Mouse (Mus musculus) bone marrow, adult 2 months (tissue): ENCODE measurements around the gene Vps16. TPM values are rescaled to one million over a fixed set of nuclear protein-coding genes. Genes with fewer than 3 reads are reported as not detected.

ENCODE experiments used
- H3K27ac ChIP-seq: fragments of 200-500 bp; 2 replicates; pipeline ENCODE4 v1.5.1; 2012; ENCODE audit warnings: low read depth, mild to moderate bottlenecking, control low read depth, inconsistent platforms, low read length; ENCODE audit not compliant: control insufficient read depth, poor library complexity, insufficient read depth
- H3K4me1 ChIP-seq: fragments of 200-500 bp; 2 replicates; pipeline ENCODE4 v1.6.1; 2011; ENCODE audit warnings: low read length; ENCODE audit not compliant: control insufficient read depth, insufficient read depth
- H3K4me3 ChIP-seq: fragments of 200-500 bp; replicated peaks from 2 replicates; pipeline ENCODE3; 2011; ENCODE audit warnings: mild to moderate bottlenecking, low read depth, low read length, control low read depth; ENCODE audit not compliant: control insufficient read depth
- CTCF ChIP-seq: fragments of 200-500 bp; IDR thresholded peaks from 2 replicates; pipeline ENCODE4 v1.5.1; 2011; ENCODE audit warnings: low read length, control low read depth; ENCODE audit not compliant: control insufficient read depth, insufficient read depth
- POLR2A ChIP-seq: fragments of 200-500 bp; IDR thresholded peaks from 2 replicates; pipeline ENCODE4 v1.6.1; 2011; ENCODE audit warnings: low read depth, mild to moderate bottlenecking, control low read depth, low read length, borderline replicate concordance; ENCODE audit not compliant: control insufficient read depth
- WGBS: fragments of 180-500 bp; shearing (Covaris S2); methylation state at CpG from one replicate; pipeline ENCODE4 v1.1.7; 2018; 5-methylcytosine and 5-hydroxymethylcytosine counted together
- polyA plus RNA-seq: library from polyadenylated mRNA; stranded (reverse); fragments of >200 nt; gene quantifications from 2 replicates; pipeline ENCODE4 v1.2.4, GENCODE M21; 2011; ENCODE audit warnings: low replicate concordance; ENCODE audit not compliant: missing spikeins, insufficient read depth, insufficient read length

Vps16 gene
- polyA plus RNA-seq, 1 experiment: 195 TPM

GRCm38 (mm10) chr2:130430484-130430883 is 6.3 kb downstream of the Vps16 start:
- Histone ChIP-seq H3K27ac (no peak overlapping the region), H3K4me3 (no peak overlapping the region), H3K4me1 (no peaks in the 10 kb centered on the region)
- TF ChIP-seq CTCF (no peak), POLR2A (no peak)
- 51% methylated on average over 3 of the region's 3 CpGs for WGBS

- Histone ChIP-seq H3K4me3 (no peak overlapping the region), H3K27ac (no peak overlapping the region), H3K4me1 (no peaks in the 10 kb centered on the region)
- 84% methylated on average over 3 of the region's 3 CpGs for WGBS
- TF ChIP-seq CTCF (no peak), POLR2A (no peak)
Measured at GRCm38 (mm10) chr2:130432157-130432556, 8.0 kb downstream of the Vps16 start.

GRCm38 (mm10) chr2:130433152-130433551 is 9.0 kb downstream of the Vps16 start:
- H3K4me3 ChIP-seq: no peak overlapping the region
- 20% methylated on average over 4 of the region's 4 CpGs for WGBS
- TF ChIP-seq CTCF (peak; percentile 43; the same call in 1 of the 2 replicates), POLR2A (no peak)
- H3K27ac ChIP-seq: no peak overlapping the region
- no peaks in the 10 kb centered on the region for H3K4me1 ChIP-seq

GRCm38 (mm10) chr2:130436769-130437168 is 12.6 kb downstream of the Vps16 start:
- H3K4me1 ChIP-seq: no peaks in the 10 kb centered on the region
- no peak for TF ChIP-seq POLR2A
- no peak for TF ChIP-seq CTCF
- 79% methylated on average over 1 of the region's 1 CpGs for WGBS
- no peak overlapping the region for H3K27ac ChIP-seq
- no peak overlapping the region for H3K4me3 ChIP-seq

- H3K27ac ChIP-seq: no peak overlapping the region
- WGBS: 92% methylated on average over 3 of the region's 3 CpGs
- no peak for TF ChIP-seq POLR2A
- TF ChIP-seq CTCF: no peak
- H3K4me1 ChIP-seq: no peaks in the 10 kb centered on the region
- H3K4me3 ChIP-seq: no peak overlapping the region
Measured at GRCm38 (mm10) chr2:130438861-130439260, 14.7 kb downstream of the Vps16 start.

GRCm38 (mm10) chr2:130439840-130440480 is 15.8 kb downstream of the Vps16 start:
- no peak overlapping the region for H3K4me3 ChIP-seq
- no peak overlapping the region for H3K27ac ChIP-seq
- H3K4me1 ChIP-seq: no peaks in the 10 kb centered on the region
- no peak for TF ChIP-seq CTCF
- 85% methylated on average over 4 of the region's 4 CpGs for WGBS

- Histone ChIP-seq H3K27ac (no peak overlapping the region), H3K4me3 (no peak overlapping the region), H3K4me1 (no peaks in the 10 kb centered on the region)
- WGBS: 87% methylated on average over 10 of the region's 10 CpGs
- TF ChIP-seq CTCF: peak; percentile 28; the same call in 1 of the 2 replicates
- TF ChIP-seq POLR2A: no peak
Measured at GRCm38 (mm10) chr2:130442162-130442561, 18.0 kb downstream of the Vps16 start.

GRCm38 (mm10) chr2:130448449-130448848 is 24.3 kb downstream of the Vps16 start:
- H3K4me3 ChIP-seq: no peak overlapping the region
- no peak overlapping the region for H3K27ac ChIP-seq
- TF ChIP-seq CTCF (no peak), POLR2A (no peak)
- H3K4me1 ChIP-seq: no peaks in the 10 kb centered on the region; the same call in 1 of the 2 replicates
